Mouse (Mus musculus) erythroid progenitor cell, adult 5-6 weeks (primary cell): ENCODE data around the gene F3. TPM values are rescaled to one million over a fixed set of nuclear protein-coding genes. Genes with fewer than 3 reads are reported as not detected.

ENCODE experiments used
- ATAC-seq: replicated peaks from 2 replicates; pipeline ENCODE4 v1.8.0; 2016; ENCODE audit warnings: moderate number of reproducible peaks, mild to moderate bottlenecking, moderate TSS enrichment, inconsistent platforms; ENCODE audit not compliant: poor library complexity, low FRiP score, severe bottlenecking
- total RNA-seq, 2 experiments: library from RNA; stranded (forward) in 1 of 2; stranded (reverse) in 1 of 2; fragments of 150-400 nt in 1 of 2; fragments of 186-747, 209-891 nt in 1 of 2; gene quantifications; 2 replicates each; pipeline versions ENCODE4 v1.2.3 to v1.2.4; 2015 to 2017; ENCODE audit warnings: low replicate concordance in 2 of 2

F3 gene
- total RNA-seq (2015; ENCODE audit: low replicate concordance), result not detected in 2 replicates
- total RNA-seq (2017; ENCODE audit: low replicate concordance), result not detected in 2 replicates

DNA sequence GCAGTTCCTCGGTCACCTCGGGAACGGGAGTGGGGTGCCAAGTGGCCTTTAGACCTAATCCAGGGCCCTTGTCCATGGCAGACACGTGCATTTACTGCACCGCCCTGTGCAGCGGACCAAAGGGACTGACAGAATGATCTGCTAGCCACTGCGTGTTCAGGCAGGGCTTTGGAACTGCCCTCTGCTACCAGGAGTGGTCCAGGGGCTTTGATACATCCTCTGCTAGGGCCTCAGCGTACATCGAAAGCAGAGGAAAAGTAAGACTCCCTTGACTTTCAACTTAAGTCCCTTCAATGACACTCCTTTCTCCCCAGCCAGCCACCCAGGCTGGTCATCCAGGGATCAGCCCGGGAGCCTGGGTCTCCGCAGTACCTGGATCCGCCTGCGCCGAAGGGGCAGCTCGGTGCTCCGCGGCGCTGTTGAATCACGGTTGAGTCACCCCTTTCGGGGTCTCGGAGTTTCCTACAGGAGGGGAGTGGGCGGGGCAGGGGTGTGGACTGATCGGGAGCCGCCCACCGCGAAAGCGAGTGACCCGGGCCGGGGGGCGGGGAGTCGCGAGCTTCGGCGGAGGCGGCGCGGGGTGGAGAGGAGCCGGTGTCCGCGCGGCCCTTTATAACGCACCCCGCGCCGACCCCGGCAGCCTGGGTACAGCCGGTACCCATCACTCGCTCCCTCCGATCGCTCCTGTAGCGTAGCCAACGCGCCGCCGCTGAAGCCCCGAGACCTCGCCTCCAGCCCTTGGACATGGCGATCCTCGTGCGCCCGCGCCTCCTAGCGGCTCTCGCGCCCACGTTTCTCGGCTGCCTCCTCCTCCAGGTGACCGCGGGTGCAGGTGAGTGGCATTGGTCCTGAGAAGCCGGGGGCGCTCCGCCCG lies at the start of gene F3:
TSS of gene F3 (plus strand) at position 567 of the 874 bp plus-strand sequence.
- no peak for ATAC-seq

DNA sequence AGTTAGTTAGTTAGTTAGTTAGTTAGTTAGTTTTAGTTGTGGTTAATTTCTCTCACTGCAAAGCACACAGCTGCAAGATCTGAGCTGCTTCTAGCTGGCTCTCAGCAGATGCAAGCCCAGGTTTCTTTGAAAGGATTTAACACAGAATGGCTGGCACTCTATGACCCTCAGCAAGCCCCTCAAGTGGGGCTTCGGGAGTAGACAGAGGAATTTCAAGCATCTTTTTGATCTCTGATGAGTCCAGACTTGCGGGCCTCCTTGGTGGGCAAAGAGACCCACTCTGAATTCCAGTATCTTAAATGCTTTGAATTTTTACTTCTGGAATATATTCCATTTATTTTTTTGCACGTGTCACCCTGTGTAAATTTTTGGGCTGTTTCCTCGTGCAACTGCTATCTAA lies 44.4 kb upstream of the F3 start:
- no peak for ATAC-seq

DNA sequence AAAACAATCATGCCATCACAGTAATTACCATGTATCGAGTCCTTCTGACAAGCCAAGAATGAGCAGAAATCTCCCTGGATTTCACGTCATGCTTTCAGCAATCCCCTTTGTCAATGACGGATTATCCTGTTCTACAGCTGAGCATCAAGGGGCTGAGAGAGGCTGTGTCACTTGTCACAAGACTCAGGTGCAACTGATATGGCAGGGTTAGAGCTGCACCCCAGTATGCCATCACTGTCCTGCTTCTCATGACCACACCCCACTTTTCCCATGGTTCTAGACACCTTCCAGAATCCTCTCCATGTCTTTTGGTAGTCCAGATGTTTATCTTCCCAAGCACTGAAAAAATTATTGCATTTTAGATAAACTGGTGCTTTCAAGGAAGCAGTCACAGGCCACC lies 43.9 kb upstream of the F3 start:
- no peak for ATAC-seq

DNA sequence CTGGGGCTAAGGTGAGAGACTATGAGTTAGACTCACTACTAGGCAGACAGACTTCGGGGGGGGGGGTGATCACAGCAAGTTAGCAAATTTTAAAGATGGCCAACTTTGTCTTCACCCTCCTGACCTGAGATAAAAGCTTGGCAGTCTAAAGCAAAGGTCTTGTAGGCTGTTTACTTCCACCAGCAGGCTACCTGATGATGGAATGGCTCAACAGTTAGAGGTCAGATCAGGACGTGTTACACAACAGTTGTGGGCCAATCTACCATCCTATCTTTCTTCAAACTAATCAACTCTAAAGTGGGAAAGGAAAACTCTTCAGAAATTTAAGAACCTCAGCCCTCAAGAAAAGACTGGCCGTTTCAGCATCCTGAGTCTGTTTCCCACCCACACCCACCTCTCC lies 43.1 kb upstream of the F3 start:
- no peak for ATAC-seq

DNA sequence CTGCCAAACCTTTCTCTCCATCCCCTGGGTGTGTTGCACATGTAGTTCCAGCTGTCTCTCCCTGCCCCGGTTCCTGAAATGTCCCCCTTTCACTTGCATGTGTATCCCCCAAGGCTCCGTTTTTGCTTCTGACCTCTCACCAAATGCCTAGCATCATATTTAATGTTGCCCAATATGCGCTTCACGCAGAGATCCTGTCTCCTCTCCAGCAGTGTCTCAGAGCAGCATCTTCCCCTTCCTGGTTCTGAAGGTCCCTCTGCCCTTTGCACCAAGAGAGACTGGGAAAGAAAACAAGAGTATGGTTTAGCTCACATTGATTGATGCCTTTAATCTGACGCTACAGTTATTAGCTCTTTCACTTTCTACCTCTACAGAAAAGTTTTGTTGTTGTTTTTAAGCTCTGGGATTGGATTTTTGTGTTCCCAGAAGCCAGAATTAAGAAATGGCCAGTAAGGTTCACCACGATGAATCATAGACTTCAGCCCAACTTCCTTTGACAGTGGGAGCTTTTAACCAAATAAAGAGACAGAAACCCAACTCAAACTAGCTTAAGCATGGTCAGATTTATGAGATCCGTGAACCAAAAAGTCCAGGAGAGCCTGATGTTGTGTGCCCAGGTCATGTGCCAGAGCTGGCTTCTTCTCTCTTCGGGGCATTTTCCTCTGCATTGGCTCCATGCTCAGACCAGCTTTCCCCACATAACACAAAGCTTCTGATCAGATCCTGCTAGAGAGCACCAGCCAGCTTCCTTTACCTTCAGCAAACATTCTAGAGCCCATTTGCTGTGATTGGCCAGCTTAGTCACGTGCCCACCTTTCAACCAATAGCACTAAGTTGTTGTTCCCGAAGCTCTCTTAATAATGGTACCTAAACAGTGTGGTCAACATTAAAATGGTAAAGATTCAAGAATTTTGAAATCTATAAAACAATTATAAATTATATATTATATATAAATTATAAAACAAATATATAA lies 40.6 kb upstream of the F3 start:
- ATAC-seq, result no peak

DNA sequence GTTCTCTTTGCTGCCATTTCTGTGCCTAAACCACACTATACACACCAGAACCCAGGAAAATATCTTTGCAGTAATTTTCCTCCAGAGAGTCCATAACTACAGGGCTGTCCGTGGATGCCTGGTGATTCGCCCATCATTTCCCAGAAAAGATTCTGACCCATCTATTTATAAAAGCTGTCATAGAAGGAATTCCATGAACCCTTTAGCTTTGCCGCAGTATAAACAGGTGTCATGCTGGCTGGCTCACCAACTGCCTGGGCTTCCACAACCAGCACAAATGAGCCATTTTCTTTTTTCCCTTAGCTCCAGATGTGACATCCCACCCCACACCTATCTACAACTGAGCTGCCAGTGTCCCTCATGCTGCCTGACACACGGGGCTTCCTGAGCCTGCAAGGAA lies 38.8 kb upstream of the F3 start:
- ATAC-seq, result no peak

DNA sequence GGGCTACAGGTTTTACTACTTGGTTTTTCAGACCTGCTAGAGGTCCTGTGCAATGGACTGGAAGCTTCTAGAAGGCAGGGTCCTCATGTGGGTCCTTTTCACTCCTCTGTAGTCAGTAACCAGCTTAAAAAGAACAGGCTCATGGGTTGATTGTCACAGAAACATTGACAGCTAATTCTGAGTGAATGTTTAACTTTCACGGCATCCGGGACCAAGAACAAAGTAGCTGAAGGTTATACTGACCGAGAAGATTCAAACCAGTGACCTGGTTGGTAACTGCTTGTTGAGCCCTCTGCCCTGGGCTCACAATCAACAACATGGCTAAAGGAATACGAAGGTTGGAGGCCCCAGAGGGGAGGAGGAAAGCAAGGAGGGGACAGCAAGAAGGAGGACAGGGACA lies 38.4 kb upstream of the F3 start:
- no peak for ATAC-seq

DNA sequence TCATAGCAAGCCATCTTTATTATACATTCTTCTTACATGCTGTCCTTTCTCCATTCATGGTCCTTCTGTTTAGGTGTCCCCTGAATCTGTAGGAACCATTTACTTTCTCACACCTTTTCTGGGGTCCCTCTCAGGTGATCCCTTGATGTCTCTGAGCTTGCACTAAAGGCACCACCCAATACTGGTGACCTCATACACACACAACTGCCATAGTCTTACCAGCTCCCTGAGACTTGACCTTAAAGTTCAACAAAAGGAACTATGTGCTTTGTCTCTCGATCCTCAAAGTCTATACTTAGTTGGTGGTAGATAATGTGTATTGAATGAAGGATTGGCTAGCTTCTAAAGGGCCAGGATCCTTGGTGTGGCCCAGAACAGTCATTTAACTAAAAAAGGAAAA lies 37.4 kb upstream of the F3 start:
- ATAC-seq, result no peak

DNA sequence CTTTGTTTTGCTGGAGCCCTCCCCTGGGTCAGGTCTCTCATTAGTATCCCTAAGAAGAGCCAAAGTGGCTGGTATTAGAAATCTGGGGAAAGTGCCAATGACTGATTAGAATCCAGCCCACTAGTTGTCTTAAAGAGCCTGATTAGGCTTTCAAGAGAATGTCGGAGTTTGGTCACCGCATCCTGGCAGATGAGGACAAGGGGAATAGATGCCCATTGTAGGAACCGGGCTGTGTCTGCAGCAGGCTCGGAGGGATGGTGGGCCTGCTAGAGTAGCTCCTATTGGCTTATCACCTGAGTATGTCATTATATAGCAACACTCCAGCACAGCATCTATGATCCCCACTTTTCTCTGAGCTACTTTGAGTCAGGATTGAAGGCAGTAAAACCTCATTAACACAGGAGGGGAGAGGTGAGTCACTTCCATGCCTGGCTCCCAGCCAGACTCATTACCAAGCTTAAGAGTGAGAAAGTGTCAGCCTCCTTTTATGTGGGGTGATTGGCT lies 36.9 kb upstream of the F3 start:
- ATAC-seq, result no peak

DNA sequence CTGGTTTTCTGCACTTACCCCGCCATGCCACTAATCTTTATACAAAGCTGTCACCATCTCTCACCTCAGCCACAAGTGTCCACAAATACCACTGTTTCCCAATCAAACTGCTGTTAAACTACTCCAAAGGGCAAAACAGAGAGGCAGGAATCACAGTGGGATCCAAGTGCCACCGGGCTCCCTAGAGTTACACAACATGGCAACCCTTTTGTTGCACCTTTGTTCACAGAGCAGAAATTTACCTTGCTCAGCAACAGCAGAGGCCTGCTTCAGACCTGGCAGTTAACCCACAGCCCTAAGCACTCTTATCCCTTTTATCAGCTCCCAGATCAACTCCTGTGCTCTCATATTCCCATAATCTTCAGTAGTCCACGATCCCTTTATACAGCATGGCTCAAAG lies 35.6 kb upstream of the F3 start:
- ATAC-seq, result no peak

DNA sequence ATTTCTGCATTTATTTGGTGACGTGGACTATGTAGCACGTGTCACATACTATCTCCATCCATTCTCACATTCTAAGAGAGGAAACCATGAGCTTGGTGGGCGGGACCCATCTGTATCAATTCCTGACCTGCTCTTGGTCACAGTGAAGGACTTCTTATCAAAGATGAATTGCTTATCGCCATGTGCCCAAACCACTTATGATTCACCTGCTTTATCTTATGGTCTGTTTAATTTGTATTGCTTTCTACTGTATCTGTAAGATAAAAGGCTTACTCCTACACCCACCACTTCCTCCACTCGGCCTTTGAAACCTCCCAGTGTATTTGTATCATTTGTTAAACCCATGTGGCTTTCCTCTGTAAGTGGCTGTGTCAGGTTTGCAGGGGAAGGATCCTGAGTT lies 34.3 kb upstream of the F3 start:
- no peak for ATAC-seq

DNA sequence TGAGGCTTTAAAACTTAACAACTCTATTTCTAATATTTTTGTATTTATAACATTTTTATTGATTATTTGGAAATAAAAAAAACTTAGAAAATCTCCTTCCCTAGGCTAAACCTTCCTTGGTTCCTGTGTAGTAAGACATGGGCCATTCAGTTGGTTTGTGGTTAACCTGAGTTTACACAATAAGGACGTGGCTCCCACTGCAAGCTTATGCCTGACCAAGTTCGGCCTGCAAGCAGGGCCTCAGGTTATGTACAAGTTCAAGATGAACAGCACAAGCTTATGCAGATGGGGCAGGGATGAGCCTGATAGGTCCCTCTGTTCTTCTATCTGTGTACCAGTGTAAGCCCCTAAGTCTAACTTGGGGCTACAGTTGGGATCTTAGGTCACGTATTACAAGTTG lies 33.6 kb upstream of the F3 start:
- no peak for ATAC-seq

DNA sequence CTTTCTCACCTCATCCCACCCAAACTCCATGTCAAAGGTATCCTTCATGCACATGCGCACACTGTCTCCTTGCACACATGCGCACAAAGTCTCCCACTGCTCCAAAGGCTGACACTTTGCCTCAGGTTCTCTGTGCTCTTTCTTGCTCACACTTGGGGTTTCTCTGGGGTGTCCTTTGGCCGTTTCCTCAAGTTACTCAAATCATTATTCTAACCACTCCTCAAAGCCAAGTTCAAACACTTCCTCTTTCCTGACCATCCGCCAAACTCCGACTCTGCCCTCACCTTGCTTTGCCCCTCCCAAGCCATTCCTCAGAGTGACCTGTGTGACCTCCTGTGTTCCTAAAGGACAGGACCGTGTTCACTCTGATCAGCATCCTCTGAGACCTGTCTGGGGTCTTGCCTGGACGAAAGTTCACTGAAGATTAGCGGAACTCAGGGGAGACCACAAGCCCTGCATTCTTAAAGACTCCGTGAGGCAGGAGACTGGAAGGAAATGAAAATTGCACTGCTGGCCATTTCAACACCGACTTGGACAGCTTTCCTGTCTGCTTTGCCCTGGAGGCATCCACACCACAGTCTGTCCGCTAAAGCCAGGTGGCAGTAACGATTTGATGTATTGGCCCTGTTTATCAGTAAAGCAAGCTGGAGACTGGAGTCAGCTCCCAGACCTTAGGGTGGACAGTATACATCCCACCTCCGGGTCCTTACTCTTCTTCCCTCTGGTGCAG lies 30.2 kb upstream of the F3 start:
- ATAC-seq, result no peak

DNA sequence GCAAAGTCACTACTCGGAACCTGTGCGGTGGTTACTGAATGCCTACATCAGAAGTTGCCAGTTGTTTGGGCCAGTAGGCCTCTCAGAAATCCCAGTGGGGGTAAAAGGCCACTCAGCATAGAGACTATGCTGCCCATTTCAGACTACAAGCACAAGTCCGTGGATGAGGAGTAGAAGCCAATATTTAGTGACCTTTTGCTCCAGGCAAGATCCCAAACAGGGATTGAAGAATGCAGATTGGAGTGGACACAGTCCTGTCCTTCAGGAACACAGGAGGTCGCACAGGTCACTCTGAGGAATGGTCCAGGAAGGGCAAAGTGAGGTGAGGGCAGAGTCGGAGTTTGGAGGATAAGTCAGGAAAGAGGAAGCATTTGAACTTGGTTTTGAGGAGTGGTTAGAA lies 29.6 kb upstream of the F3 start:
- ATAC-seq, result no peak

DNA sequence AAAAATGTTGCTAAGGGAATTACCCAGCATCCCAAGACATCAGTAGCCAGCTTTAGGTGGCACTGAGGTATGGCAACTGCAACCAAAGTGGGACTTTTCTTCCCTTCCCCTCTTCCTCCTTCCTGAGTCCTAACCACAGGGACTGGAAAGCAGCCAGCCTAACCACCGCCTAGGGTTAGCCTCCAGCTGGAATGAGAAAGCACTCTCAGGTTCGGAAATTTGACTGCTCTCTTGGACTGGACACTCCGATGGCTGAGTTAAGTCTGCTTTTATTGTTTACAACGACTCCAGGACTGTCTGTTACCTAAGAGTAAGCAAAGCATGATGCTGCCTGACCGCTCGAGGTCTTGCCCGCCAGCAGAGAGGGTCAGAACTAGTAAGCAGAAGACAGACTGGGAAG lies 26.2 kb upstream of the F3 start:
- ATAC-seq, result no peak

DNA sequence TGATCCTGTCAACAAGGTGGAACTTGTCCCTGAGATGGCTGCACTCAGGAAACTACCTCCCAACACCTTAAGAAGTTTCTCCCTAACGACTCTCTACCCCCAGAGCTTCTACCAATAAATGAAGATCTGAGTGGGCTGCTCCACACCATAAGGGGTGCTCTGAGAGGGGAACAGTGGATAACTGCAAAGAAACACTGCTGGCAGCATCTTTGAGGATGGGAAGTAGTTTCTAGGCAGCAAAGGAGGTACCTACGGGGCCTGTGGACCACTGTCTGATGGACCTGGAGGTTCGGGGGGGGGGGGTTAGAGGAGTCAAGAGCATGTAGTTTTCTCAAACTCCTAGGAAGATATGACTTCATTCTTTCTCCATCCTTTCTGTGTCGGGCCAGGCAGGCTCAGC lies 23.9 kb upstream of the F3 start:
- ATAC-seq, result no peak

DNA sequence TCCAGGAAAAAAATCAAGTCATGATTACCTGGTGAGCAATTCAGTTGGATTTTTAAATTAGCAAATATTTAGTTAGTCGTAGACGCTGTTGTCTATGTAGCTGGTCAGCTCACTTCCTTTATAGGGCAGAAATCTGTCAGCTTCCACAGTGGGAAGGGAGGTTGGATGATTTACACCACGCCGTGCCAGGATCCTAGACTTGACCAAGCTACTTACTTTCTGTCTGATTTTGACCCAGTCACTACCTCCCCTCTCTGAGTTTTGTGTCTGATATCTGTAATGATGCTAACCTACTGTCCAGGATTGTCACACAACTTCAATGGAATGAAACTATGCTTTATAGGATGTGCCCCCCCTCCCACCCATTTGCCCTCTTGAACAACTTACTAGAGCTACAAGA lies 23.5 kb upstream of the F3 start:
- no peak for ATAC-seq

DNA sequence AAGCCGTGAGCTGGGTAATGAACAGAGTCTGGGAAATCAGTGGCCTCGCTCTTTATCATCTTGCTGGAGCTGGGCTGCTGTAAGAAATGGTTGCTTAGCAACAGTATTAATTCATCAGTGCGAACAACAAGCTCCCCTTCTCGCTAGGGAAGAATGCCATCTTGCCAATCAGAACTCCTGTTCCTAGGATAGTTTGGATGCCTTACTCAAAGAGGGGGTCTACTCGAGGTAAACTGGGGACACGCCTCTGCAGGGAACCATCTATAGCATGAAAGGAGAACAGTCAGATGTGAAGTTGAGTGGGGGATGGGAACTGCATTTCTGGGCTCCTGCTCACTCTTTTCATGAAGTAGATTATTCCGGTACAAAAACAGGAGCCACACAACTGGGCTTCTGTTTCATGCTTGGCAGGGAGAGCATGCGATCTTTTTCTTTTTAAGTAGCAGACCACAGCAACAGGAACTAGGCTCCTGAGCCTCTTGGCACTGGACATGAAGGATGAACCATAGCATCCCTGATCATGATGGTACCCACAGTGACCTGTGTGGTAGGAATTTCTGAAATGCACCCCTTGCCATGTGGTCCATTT lies 22.9 kb upstream of the F3 start:
- ATAC-seq, result no peak

DNA sequence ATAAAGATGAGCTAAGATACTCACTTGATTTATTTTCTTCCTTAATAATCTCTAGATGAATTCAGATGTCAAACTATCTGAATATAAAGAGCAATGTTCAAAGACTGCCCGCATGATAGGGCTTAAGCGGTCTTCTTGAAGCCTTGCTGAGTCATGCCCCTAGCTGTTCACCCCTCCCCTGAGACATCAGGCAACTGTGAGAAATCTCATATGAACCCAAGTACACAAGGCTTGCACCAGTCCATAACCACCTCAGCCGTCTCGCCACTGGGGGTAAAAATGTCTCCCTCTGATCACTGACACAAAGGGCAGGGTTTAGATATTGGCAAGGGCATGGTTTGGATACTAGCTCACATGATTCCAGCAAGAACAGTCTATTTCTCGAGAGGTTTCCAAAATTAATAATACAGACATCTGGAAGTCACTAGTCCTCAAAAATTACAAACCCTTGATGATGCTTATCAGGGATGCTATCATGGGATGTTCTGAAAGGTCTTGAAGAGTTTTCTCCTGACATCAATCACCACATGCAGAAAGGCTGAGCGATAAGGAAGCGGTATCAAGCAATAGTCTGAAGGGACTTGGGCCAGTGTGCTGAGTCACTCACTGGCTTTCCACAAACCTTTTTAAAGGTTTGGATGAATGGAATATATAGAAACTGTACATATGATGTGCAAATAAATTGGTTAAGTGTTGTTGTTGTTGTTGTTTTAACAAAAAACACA lies 20.0 kb upstream of the F3 start:
- ATAC-seq, result no peak
